Mouse (Mus musculus) limb, embryonic 14.5 days (tissue): Measurements from ENCODE around the gene Gpalpp1. TPM values are rescaled to one million over a fixed set of nuclear protein-coding genes. Genes with fewer than 3 reads are reported as not detected.

Experiments used
- ATAC-seq: fragments of 200-750 bp; cut with Nextera tagmentation; 2 replicates; pipeline ENCODE4 v1.8.0; 2017; ENCODE audit warnings: low read depth, moderate number of reproducible peaks, moderate TSS enrichment; ENCODE audit not compliant: low FRiP score
- DNase-seq: peaks from one replicate; pipeline ENCODE4 v3.0.0-alpha.2; 2015; ENCODE audit warnings: low spot score
- H3K27ac ChIP-seq: fragments of 300-500 bp; sonication (generic); replicated peaks from 2 replicates; pipeline ENCODE4 v1.5.1; 2014; ENCODE audit warnings: low read depth, mild to moderate bottlenecking, low read length, moderate library complexity, mixed read lengths
- H3K27me3 ChIP-seq: fragments of 300-500 bp; sonication (generic); 2 replicates; pipeline ENCODE4 v1.6.1; 2014; ENCODE audit warnings: low read length, mixed read lengths; ENCODE audit not compliant: control insufficient read depth, insufficient read depth
- H3K36me3 ChIP-seq: fragments of 300-500 bp; sonication (generic); 2 replicates; pipeline ENCODE4 v1.6.1; 2014; ENCODE audit warnings: mild to moderate bottlenecking, low read length, moderate library complexity, mixed read lengths; ENCODE audit not compliant: control insufficient read depth, insufficient read depth
- H3K4me1 ChIP-seq: fragments of 300-500 bp; sonication (generic); 2 replicates; pipeline ENCODE4 v1.6.1; 2014; ENCODE audit warnings: antibody characterized with exemption, low read length, mixed read lengths; ENCODE audit not compliant: control insufficient read depth, insufficient read depth
- H3K4me2 ChIP-seq: fragments of 300-500 bp; sonication (generic); replicated peaks from 2 replicates; pipeline ENCODE4 v1.6.1; 2014; ENCODE audit warnings: low read depth, mild to moderate bottlenecking, low read length, moderate library complexity; ENCODE audit not compliant: severe bottlenecking
- H3K4me3 ChIP-seq: fragments of 300-500 bp; sonication (generic); replicated peaks from 2 replicates; pipeline ENCODE4 v1.5.1; 2014; ENCODE audit warnings: low read length
- H3K9ac ChIP-seq: fragments of 300-500 bp; sonication (generic); 2 replicates; pipeline ENCODE4 v1.6.1; 2014; ENCODE audit warnings: mild to moderate bottlenecking, low read depth, low read length, moderate library complexity; ENCODE audit not compliant: severe bottlenecking
- H3K9me3 ChIP-seq: fragments of 300-500 bp; sonication (generic); 2 replicates; pipeline ENCODE4 v1.6.1; 2016; ENCODE audit warnings: low read length; ENCODE audit not compliant: control insufficient read depth
- POLR2A ChIP-seq: fragments of 200-500 bp; IDR thresholded peaks from 2 replicates; pipeline ENCODE4 v1.8.0; 2012; ENCODE audit warnings: inconsistent platforms, mild to moderate bottlenecking, moderate library complexity, borderline replicate concordance; ENCODE audit not compliant: insufficient read depth, insufficient read length; ENCODE audit errors: extremely low read depth
- WGBS: fragments of 180-500 bp; shearing (Covaris S2); extraction: QIAGEN DNeasy Blood & Tissue Kit; methylation state at CpG from one replicate; pipeline ENCODE4 v1.1.7; 2014; 5-methylcytosine and 5-hydroxymethylcytosine counted together
- polyA plus RNA-seq, 2 experiments: library from polyadenylated mRNA; depleted of rRNA in 1 of 2; stranded (reverse) in 1 of 2; unstranded in 1 of 2; fragments of >200 nt; fragmentation: Nextera tagmentation in 1 of 2; extraction: Ambion mirVana in 1 of 2; gene quantifications; 2 replicates each; pipeline versions ENCODE4 v1.2.1 to v1.2.3; 2012 to 2014

Gpalpp1 gene
- polyA plus RNA-seq (2012; rRNA removed) (9.0 and 10.6 TPM in 2 replicates), polyA plus RNA-seq (2014; fragmentation: Nextera tagmentation; extraction: Ambion mirVana) (12.7 and 12.9 TPM in 2 replicates)

DNA sequence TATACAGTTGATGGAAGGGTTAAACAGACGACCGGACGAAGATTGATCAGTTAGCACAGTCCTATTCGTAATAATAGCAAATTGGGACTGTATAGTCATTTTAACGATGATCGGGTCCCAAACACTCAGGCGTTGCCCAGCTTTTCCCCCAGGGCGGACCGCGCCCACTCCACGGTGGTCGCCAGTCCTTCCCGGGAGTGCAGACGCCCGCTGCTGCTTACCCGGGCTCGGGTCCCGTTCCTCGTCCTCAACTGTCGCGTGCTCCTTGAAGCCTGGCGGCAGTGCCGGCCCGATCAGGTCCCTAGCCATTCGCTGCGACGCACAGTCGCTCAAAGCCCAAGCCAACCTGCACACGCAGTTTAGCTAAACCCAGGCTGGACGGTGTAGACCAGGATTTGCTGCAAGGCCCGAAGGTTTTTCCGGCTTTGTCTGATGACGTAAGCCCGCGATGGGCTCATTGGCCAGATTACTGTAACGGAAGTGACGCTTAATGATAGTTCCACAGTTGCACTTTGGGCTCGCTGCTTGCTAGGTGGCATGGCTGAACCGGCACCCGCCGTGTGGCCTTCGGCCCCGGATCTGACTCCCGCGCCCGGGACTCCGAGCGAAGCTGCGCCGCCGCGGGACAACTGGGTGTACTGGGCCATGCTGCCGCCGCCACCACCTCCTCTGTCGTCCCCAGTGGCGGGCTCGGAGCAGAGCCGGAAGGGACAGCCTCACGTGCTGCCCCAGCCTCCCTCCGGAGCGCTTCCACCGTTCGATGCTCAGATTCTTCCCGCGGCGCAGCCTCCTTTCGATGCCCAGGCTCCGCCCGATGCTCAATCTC, at the start of gene Gpalpp1, which contains the start of gene Nufip1:
Gene Gpalpp1 (minus strand): TSS at position 365 of the 826 bp plus-strand sequence.
Gene Nufip1 (plus strand): TSS at position 496 of the 826 bp plus-strand sequence.
- H3K27me3 ChIP-seq: no peaks in the 10 kb centered on the region
- no peaks in the 10 kb centered on the region for H3K9me3 ChIP-seq
- peak within 1 kb of the TSS; percentile 83 for H3K9ac ChIP-seq
- peak within 1 kb of the TSS; percentile 68 for H3K27ac ChIP-seq
- DNase-seq (peak; percentile 98), ATAC-seq (peak; percentile 100)
- H3K4me1 ChIP-seq: peaks cover 8% of the 10 kb centered on the region; the same call in 1 of the 2 replicates
- peaks cover 24% of the 10 kb centered on the region for H3K36me3 ChIP-seq
- peak within 1 kb of the TSS; percentile 85 for H3K4me3 ChIP-seq
- under 1% methylated on average over 69 of the region's 69 CpGs for WGBS
- peak within 1 kb of the TSS; percentile 61 for H3K4me2 ChIP-seq
- peak; percentile 22; the same call in 1 of the 2 replicates for TF ChIP-seq POLR2A

DNA sequence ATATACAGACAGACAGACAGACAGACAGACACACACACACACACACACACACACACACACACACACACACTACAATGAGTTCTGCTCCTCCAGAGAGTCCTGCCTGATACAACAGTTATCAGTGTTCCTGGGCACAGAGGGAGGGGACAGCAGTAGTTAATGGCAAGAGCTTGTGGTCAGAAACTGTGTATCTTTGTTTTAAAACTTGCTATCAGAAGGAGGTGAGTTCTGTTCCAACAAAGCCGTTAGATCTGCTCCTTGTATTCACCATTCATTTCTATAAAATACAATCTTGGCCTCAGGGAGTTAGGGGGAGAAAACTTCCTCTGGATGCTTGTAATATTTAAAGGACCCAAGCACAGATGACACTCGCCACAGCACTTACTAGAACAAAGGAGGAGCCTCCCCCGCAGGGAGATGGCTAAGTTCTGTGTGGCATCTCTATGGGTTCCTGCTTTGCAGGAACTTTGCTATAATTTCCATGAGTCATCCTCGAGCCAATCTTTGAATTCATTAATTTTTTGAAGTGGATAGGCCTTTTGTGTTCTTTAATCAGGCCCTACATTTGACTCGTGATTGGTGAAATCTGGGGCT, 47.7 kb upstream of the Gpalpp1 start:
- Histone ChIP-seq H3K4me3 (no peak overlapping the region), H3K4me1 (peaks cover 3% of the 10 kb centered on the region; the same call in 1 of the 2 replicates), H3K27ac (no peak overlapping the region), H3K36me3 (no peaks in the 10 kb centered on the region), H3K9ac (no peak overlapping the region), H3K4me2 (no peak overlapping the region), H3K27me3 (no peaks in the 10 kb centered on the region), H3K9me3 (no peaks in the 10 kb centered on the region)
- WGBS: 53% methylated on average over 5 of the region's 5 CpGs
- no peak for DNase-seq
- no peak for ATAC-seq
- no peak for TF ChIP-seq POLR2A

DNA sequence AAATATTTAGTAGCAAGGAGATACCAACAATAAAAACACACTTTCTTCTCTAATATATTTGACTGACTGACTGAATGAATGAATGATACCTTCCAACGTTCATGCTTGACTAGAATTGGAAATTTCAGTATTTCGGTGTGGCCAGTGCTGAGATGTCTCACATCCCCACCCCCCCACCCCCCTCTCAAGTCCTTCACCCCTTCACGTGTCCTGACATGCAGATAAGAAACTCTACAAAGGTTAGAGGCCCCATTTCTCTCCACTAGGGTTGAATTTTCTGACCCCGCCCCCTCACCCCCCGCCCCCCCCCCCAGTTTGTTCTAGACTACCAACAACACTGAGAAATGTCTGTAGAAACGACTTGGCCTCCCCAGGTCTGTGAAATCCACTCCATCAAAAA, 43.3 kb upstream of the Gpalpp1 start:
- ATAC-seq (no peak), DNase-seq (no peak)
- H3K27ac ChIP-seq: no peak overlapping the region
- H3K9ac ChIP-seq: no peak overlapping the region
- no peak for TF ChIP-seq POLR2A
- H3K4me3 ChIP-seq: no peak overlapping the region
- no peaks in the 10 kb centered on the region for H3K27me3 ChIP-seq
- no peaks in the 10 kb centered on the region for H3K9me3 ChIP-seq
- H3K36me3 ChIP-seq: no peaks in the 10 kb centered on the region
- H3K4me2 ChIP-seq: peak overlapping the region; percentile 70; the same call in 1 of the 2 replicates
- 32% methylated on average over 6 of the region's 6 CpGs for WGBS
- peaks cover 11% of the 10 kb centered on the region; the same call in 1 of the 2 replicates for H3K4me1 ChIP-seq

DNA sequence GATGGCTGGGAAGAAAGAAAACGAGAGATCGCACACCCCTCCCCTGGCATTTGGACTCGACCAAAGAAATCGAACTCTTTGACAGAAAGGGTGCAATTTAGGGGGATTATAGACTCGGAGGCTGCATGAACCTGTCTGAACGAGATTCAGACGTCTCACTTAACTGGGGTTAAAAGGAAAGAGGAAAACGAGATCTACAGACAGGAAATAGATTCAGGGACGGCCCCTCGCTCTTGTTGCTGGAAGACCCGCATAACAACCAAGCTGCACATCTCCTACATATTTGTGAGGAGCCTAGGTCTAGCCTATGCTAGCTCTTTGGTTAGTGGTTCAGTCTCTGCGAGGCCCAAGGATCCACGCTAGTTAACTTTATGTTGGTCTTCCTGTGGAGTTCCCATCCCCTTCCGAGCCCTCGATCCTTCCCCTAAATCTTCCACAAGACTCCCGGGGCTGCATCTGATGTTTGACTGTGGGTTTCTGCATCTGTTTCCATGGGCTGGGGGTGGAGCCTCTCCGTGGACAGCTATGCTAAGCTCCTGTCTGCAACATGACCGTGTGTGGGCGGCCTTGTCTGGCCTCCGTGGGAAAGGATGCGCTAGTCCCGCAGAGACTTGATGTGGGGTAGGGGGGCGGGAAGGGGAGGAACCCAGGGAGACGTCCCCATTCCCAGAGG, 42.6 kb upstream of the Gpalpp1 start:
- TF ChIP-seq POLR2A: no peak
- Histone ChIP-seq H3K36me3 (no peaks in the 10 kb centered on the region), H3K4me3 (peak overlapping the region; percentile 75), H3K4me1 (peaks cover 11% of the 10 kb centered on the region; the same call in 1 of the 2 replicates), H3K27me3 (no peaks in the 10 kb centered on the region), H3K9me3 (no peaks in the 10 kb centered on the region), H3K9ac (peak overlapping the region; percentile 84), H3K4me2 (peak overlapping the region; percentile 70), H3K27ac (peak overlapping the region; percentile 61)
- WGBS: 3% methylated on average over 24 of the region's 24 CpGs
- ATAC-seq (no peak; the same call in 1 of the 2 replicates), DNase-seq (no peak)
